16 mouse cellular contexts compared by ENCODE assay signal in genomic region chr4:136050226-136050625, GRCm38 (mm10). TPM values are rescaled to one million over a fixed set of nuclear protein-coding genes. Genes with fewer than 3 reads are reported as not detected.
A peak's percentile ranks its signal among the peaks of the same experiment; 100 is the strongest.
DNase-seq lines count a peak whose midpoint lies in the region; ATAC-seq lines count a peak whose summit lies in the region.
"Had no signal": no experiment of that assay in that cellular context is flagged by ENCODE, and none has a peak within 500 bp of the region (broad histone marks: within the 10 kb centered on the region; RNA-seq: fewer than 3 reads in every experiment).

No protein-coding gene starts in this region.

- no peaks in the 10 kb centered on the region for H3K9me3 ChIP-seq in forebrain, embryonic 13.5 days (replicated peaks)
- H3K9me3 ChIP-seq in forebrain, embryonic 15.5 days, result no peaks in the 10 kb centered on the region
- H3K9me3 ChIP-seq in midbrain, embryonic 11.5 days (ENCODE audit: control insufficient read depth, low read length), result no peaks in the 10 kb centered on the region
- no peaks in the 10 kb centered on the region for H3K9me3 ChIP-seq in midbrain, embryonic 14.5 days (ENCODE audit: control insufficient read depth, low read length)
- H3K9me3 ChIP-seq in embryonic facial prominence, embryonic 14.5 days (ENCODE audit: control insufficient read depth, low read length), result no peaks in the 10 kb centered on the region
- H3K9me3 ChIP-seq: limb, embryonic 15.5 days; midbrain, embryonic 12.5 days had no signal

- peak overlapping the region; percentile 47 for H3K9ac ChIP-seq in forebrain, embryonic 13.5 days
- H3K9ac ChIP-seq in forebrain, embryonic 15.5 days (replicated peaks), result no peak overlapping the region
- H3K9ac ChIP-seq in midbrain, embryonic 11.5 days (ENCODE audit: low read length), result no peak overlapping the region
- no peak overlapping the region for H3K9ac ChIP-seq in midbrain, embryonic 14.5 days (replicated peaks; ENCODE audit: low read length)
- 0 out of 2 replicates have a peak overlapping the region, but pooled peaks have one; percentile 34 for H3K9ac ChIP-seq in embryonic facial prominence, embryonic 14.5 days (ENCODE audit: low read depth, low read length)
- H3K9ac ChIP-seq: hindbrain, embryonic 14.5 days; limb, embryonic 15.5 days; midbrain, embryonic 12.5 days had no signal

- H3K27ac ChIP-seq in forebrain, embryonic 13.5 days, result no peak overlapping the region
- H3K27ac ChIP-seq in forebrain, embryonic 15.5 days (replicated peaks), result no peak overlapping the region
- H3K27ac ChIP-seq in midbrain, embryonic 11.5 days (ENCODE audit: low read depth, low read length), result no peak overlapping the region
- no peak overlapping the region for H3K27ac ChIP-seq in midbrain, embryonic 14.5 days (replicated peaks; ENCODE audit: low read depth, low read length)
- H3K27ac ChIP-seq in embryonic facial prominence, embryonic 14.5 days (replicated peaks; ENCODE audit: low read depth, low read length), result no peak overlapping the region
- H3K27ac ChIP-seq: hindbrain, embryonic 14.5 days; left cerebral cortex, adult 2 months; limb, embryonic 15.5 days; midbrain, embryonic 12.5 days had no signal

- H3K27me3 ChIP-seq in forebrain, embryonic 13.5 days, result no peaks in the 10 kb centered on the region
- no peaks in the 10 kb centered on the region for H3K27me3 ChIP-seq in forebrain, embryonic 15.5 days
- H3K27me3 ChIP-seq in midbrain, embryonic 11.5 days (ENCODE audit: control insufficient read depth, insufficient read depth, low read length), result no peaks in the 10 kb centered on the region
- no peaks in the 10 kb centered on the region for H3K27me3 ChIP-seq in midbrain, embryonic 14.5 days (ENCODE audit: control insufficient read depth, insufficient read depth, low read length)
- no peaks in the 10 kb centered on the region for H3K27me3 ChIP-seq in embryonic facial prominence, embryonic 14.5 days (replicated peaks; ENCODE audit: control insufficient read depth, insufficient read depth, low read length)
- H3K27me3 ChIP-seq: limb, embryonic 15.5 days; midbrain, embryonic 12.5 days had no signal

- WGBS in forebrain, embryonic 13.5 days, result 97% methylated on average over 6 of the region's 6 CpGs
- 91% methylated on average over 6 of the region's 6 CpGs for WGBS in forebrain, embryonic 15.5 days
- WGBS in midbrain, embryonic 11.5 days, result 94% methylated on average over 6 of the region's 6 CpGs
- WGBS in midbrain, embryonic 14.5 days, result 95% methylated on average over 6 of the region's 6 CpGs
- WGBS in embryonic facial prominence, embryonic 14.5 days, result 95% methylated on average over 6 of the region's 6 CpGs

- no peak for ATAC-seq in forebrain, embryonic 13.5 days
- no peak for ATAC-seq in forebrain, embryonic 15.5 days (replicated peaks)
- ATAC-seq in midbrain, embryonic 11.5 days (ENCODE audit: low FRiP score), result no peak
- ATAC-seq in midbrain, embryonic 14.5 days (ENCODE audit: low FRiP score, low TSS enrichment), result no peak
- ATAC-seq in embryonic facial prominence, embryonic 14.5 days (ENCODE audit: low read depth), result no peak

- peaks cover 64% of the 10 kb centered on the region for H3K36me3 ChIP-seq in forebrain, embryonic 13.5 days (ENCODE audit: poor library complexity, severe bottlenecking)
- H3K36me3 ChIP-seq in forebrain, embryonic 15.5 days, result peaks cover 48% of the 10 kb centered on the region
- peaks cover 31% of the 10 kb centered on the region for H3K36me3 ChIP-seq in midbrain, embryonic 11.5 days (ENCODE audit: control insufficient read depth, insufficient read depth, low read length)
- peaks cover 63% of the 10 kb centered on the region for H3K36me3 ChIP-seq in midbrain, embryonic 14.5 days (ENCODE audit: control insufficient read depth, insufficient read depth, low read length)
- peaks cover 69% of the 10 kb centered on the region for H3K36me3 ChIP-seq in embryonic facial prominence, embryonic 14.5 days (ENCODE audit: control insufficient read depth, insufficient read depth, low read length)

- DNase-seq in midbrain, embryonic 11.5 days (ENCODE audit: low spot score, missing footprints), result peak; percentile 37
- no peak for DNase-seq in midbrain, embryonic 14.5 days
- DNase-seq in embryonic facial prominence, embryonic 14.5 days (ENCODE audit: low spot score), result no peak
- no peak for DNase-seq in kidney, postnatal 14 days
- DNase-seq in cerebellum, postnatal 4 days (ENCODE audit: low spot score in 2 of 2), result no peak
- DNase-seq: B cell, adult 2 months; cerebellum, adult 9-11 months; gastrocnemius, postnatal 14 days; kidney, adult 8-10 months; lung, postnatal 36 days had no signal

- no peak overlapping the region for H3K4me2 ChIP-seq in forebrain, embryonic 13.5 days
- no peak overlapping the region for H3K4me2 ChIP-seq in forebrain, embryonic 15.5 days (replicated peaks)
- H3K4me2 ChIP-seq in midbrain, embryonic 11.5 days, result no peak overlapping the region
- no peak overlapping the region for H3K4me2 ChIP-seq in midbrain, embryonic 14.5 days (ENCODE audit: low read length)
- no peak overlapping the region for H3K4me2 ChIP-seq in embryonic facial prominence, embryonic 14.5 days (ENCODE audit: low read depth, low read length)
- H3K4me2 ChIP-seq: hindbrain, embryonic 14.5 days; limb, embryonic 15.5 days; midbrain, embryonic 12.5 days had no signal

- H3K4me1 ChIP-seq in forebrain, embryonic 13.5 days, result peaks cover 29% of the 10 kb centered on the region
- H3K4me1 ChIP-seq in forebrain, embryonic 15.5 days, result peaks cover 20% of the 10 kb centered on the region
- H3K4me1 ChIP-seq in midbrain, embryonic 11.5 days (ENCODE audit: control insufficient read depth, insufficient read depth, low read length), result peaks cover 10% of the 10 kb centered on the region
- peaks cover 12% of the 10 kb centered on the region for H3K4me1 ChIP-seq in midbrain, embryonic 14.5 days (ENCODE audit: control insufficient read depth, insufficient read depth, low read length)
- 0 out of 2 replicates have a peak, but pooled peaks cover 8% of the 10 kb centered on the region for H3K4me1 ChIP-seq in embryonic facial prominence, embryonic 14.5 days (ENCODE audit: control insufficient read depth, insufficient read depth, low read length)

- H3K4me3 ChIP-seq in forebrain, embryonic 13.5 days, result no peak overlapping the region
- H3K4me3 ChIP-seq in forebrain, embryonic 15.5 days, result no peak overlapping the region
- H3K4me3 ChIP-seq in midbrain, embryonic 11.5 days (ENCODE audit: low read depth, low read length), result no peak overlapping the region
- no peak overlapping the region for H3K4me3 ChIP-seq in midbrain, embryonic 14.5 days (replicated peaks; ENCODE audit: low read depth, low read length)
- no peak overlapping the region for H3K4me3 ChIP-seq in embryonic facial prominence, embryonic 14.5 days (ENCODE audit: low read depth, low read length)
- H3K4me3 ChIP-seq: left cerebral cortex, adult 2 months; limb, embryonic 15.5 days; midbrain, embryonic 12.5 days had no signal

RNA-seq across cellular contexts. Expression of gene Rpl11, which starts 3.0 kb away (rescaled TPM):
- 383 and 388 TPM in 2 replicates for polyA plus RNA-seq in forebrain, embryonic 13.5 days (2015; fragmentation: Nextera tagmentation; extraction: Ambion mirVana)
- 302 and 341 TPM in 2 replicates for polyA plus RNA-seq in forebrain, embryonic 15.5 days (2015; fragmentation: Nextera tagmentation; extraction: Ambion mirVana)
- polyA plus RNA-seq in midbrain, embryonic 11.5 days (2014; fragmentation: Nextera tagmentation; extraction: Ambion mirVana), result 333 and 390 TPM in 2 replicates
- 312 and 346 TPM in 2 replicates for polyA plus RNA-seq in midbrain, embryonic 14.5 days (2014; fragmentation: Nextera tagmentation; extraction: Ambion mirVana)
- 528 and 551 TPM in 2 replicates for polyA plus RNA-seq in embryonic facial prominence, embryonic 14.5 days (2014; fragmentation: Nextera tagmentation; extraction: Ambion mirVana)

RNA-seq across cellular contexts. Expression of gene Eloa, which starts 28.7 kb away (rescaled TPM):
- 29.1 and 30.9 TPM in 2 replicates for polyA plus RNA-seq in forebrain, embryonic 13.5 days (2015; fragmentation: Nextera tagmentation; extraction: Ambion mirVana)
- polyA plus RNA-seq in forebrain, embryonic 15.5 days (2015; fragmentation: Nextera tagmentation; extraction: Ambion mirVana), result 30.5 and 32.6 TPM in 2 replicates
- polyA plus RNA-seq in midbrain, embryonic 11.5 days (2014; fragmentation: Nextera tagmentation; extraction: Ambion mirVana), result 42.8 and 43.6 TPM in 2 replicates
- polyA plus RNA-seq in midbrain, embryonic 14.5 days (2014; fragmentation: Nextera tagmentation; extraction: Ambion mirVana), result 25.0 and 33.8 TPM in 2 replicates
- 47.2 and 48.0 TPM in 2 replicates for polyA plus RNA-seq in embryonic facial prominence, embryonic 14.5 days (2014; fragmentation: Nextera tagmentation; extraction: Ambion mirVana)

Comparison
In these comparisons a context has a peak if more than half of its experiments do, and no peak if none do; other contexts are left out.
1. H3K9ac ChIP-seq: peak in forebrain, embryonic 13.5 days (single experiment) and embryonic facial prominence, embryonic 14.5 days (single experiment); none in forebrain, embryonic 15.5 days (single experiment), midbrain, embryonic 11.5 days (single experiment) and midbrain, embryonic 14.5 days (single experiment).